Mouse (Mus musculus): ENCODE data around the gene Tiam1.

The Tiam1 gene

GRCm38 (mm10) chr16:89796566-89796965 is 347.0 kb downstream of the Tiam1 start:
- DNase-seq (ENCODE audit: low read depth): peak; percentile 57

GRCm38 (mm10) chr16:89789792-89790434 is 353.7 kb downstream of the Tiam1 start:
- DNase-seq (ENCODE audit: low read depth): no peak

- DNase-seq (ENCODE audit: low read depth): no peak
Observed at GRCm38 (mm10) chr16:89785795-89786194, 357.8 kb downstream of the Tiam1 start.

GRCm38 (mm10) chr16:89779705-89780104 is 363.9 kb downstream of the Tiam1 start:
- no peak for DNase-seq (ENCODE audit: low read depth)

- DNase-seq (ENCODE audit: low read depth): no peak
Observed at GRCm38 (mm10) chr16:89777450-89777849, 366.1 kb downstream of the Tiam1 start.

- DNase-seq (ENCODE audit: low read depth): no peak
Observed at GRCm38 (mm10) chr16:89774553-89774913, 369.0 kb downstream of the Tiam1 start.

- peak; percentile 89 for DNase-seq (ENCODE audit: low read depth)
Observed at GRCm38 (mm10) chr16:89773657-89774552, 369.7 kb downstream of the Tiam1 start.

- no peak for DNase-seq (ENCODE audit: low read depth)
Observed at GRCm38 (mm10) chr16:89765919-89766318, 377.6 kb downstream of the Tiam1 start.

- peak; percentile 40 for DNase-seq (ENCODE audit: low read depth)
Observed at GRCm38 (mm10) chr16:89765470-89765869, 378.1 kb downstream of the Tiam1 start.

GRCm38 (mm10) chr16:89763812-89764211 is 379.8 kb downstream of the Tiam1 start:
- DNase-seq (ENCODE audit: low read depth): no peak

- no peak for DNase-seq (ENCODE audit: low read depth)
Observed at GRCm38 (mm10) chr16:89762523-89762922, 381.0 kb downstream of the Tiam1 start.

- DNase-seq (ENCODE audit: low read depth): no peak
Observed at GRCm38 (mm10) chr16:89762096-89762495, 381.5 kb downstream of the Tiam1 start.

- no peak for DNase-seq (ENCODE audit: low read depth)
Observed at GRCm38 (mm10) chr16:89757384-89757783, 386.2 kb downstream of the Tiam1 start.

- no peak for DNase-seq (ENCODE audit: low read depth)
Observed at GRCm38 (mm10) chr16:89754709-89755108, 388.9 kb downstream of the Tiam1 start.

GRCm38 (mm10) chr16:89747864-89748263 is 395.7 kb downstream of the Tiam1 start:
- no peak for DNase-seq (ENCODE audit: low read depth)

- DNase-seq (ENCODE audit: low read depth): no peak
Observed at GRCm38 (mm10) chr16:89739559-89739958, 404.0 kb downstream of the Tiam1 start.

- no peak for DNase-seq (ENCODE audit: low read depth)
Observed at GRCm38 (mm10) chr16:89738963-89739362, 404.6 kb downstream of the Tiam1 start.
